Mouse (Mus musculus) CH12.LX (cell line): ENCODE data around the gene Slc35c2.

Source experiments
- CHD2 ChIP-seq: IDR thresholded peaks from 2 replicates; pipeline ENCODE4 v1.6.1; 2011; ENCODE audit warnings: low read length, improper control_type of control experiment
- RAD21 ChIP-seq: IDR thresholded peaks from 2 replicates; pipeline ENCODE4 v1.6.1; 2011; ENCODE audit warnings: low read depth, mild to moderate bottlenecking, low read length, improper control_type of control experiment, moderate library complexity
- USF2 ChIP-seq: conservative IDR thresholded peaks from 2 replicates; pipeline ENCODE4 v1.6.1; 2011; ENCODE audit warnings: low read depth, low read length, improper control_type of control experiment

GRCm38 (mm10) chr2:165257151-165257834, 30.4 kb downstream of the Slc35c2 start:
- TF ChIP-seq RAD21: no peak
- TF ChIP-seq CHD2: no peak
- TF ChIP-seq USF2: no peak
